Mouse (Mus musculus): ENCODE data around the gene Tmem161a. TPM values are rescaled to one million over a fixed set of nuclear protein-coding genes. Genes with fewer than 3 reads are reported as not detected.

The Tmem161a gene
- total RNA-seq (2015; ENCODE audit: low replicate concordance) (4.0 and 8.1 TPM in 2 replicates), total RNA-seq (2017; ENCODE audit: low replicate concordance) (4.5 and 4.9 TPM in 2 replicates)

DNA sequence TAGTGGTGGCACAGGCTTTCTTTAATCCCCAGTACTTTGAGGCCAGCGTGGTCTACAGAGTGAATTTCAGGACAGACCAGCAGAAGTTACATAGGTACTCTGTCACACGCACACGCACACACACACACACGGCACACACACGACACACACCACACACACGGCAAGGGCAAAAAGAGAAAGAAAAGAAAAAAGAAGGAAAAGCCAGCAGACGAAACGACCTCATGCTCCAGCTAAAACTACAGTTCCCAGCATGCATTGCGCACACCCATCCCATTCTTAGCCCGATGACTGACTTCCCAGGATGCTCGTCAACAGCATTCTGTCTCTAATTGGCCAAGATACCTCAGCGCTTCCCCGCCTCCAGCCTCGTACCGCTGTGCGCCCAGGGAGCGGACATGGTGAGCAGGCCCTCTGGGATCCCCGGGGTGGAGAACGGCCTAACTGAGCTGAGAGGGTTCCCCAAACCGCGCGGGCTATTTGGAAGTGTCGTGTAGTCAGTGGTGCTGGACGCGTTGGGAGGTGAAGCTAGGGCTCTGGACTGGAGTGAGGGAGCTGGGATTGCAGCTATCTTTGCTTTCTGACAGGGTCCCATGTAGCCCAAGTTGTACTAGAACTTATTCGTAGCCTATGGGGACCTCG lies at the start of gene Tmem161a:
TSS of gene Tmem161a (plus strand) at position 314 of the 639 bp plus-strand sequence.
- peak; percentile 97 for ATAC-seq (replicated peaks; ENCODE audit: low FRiP score, poor library complexity, severe bottlenecking)

DNA sequence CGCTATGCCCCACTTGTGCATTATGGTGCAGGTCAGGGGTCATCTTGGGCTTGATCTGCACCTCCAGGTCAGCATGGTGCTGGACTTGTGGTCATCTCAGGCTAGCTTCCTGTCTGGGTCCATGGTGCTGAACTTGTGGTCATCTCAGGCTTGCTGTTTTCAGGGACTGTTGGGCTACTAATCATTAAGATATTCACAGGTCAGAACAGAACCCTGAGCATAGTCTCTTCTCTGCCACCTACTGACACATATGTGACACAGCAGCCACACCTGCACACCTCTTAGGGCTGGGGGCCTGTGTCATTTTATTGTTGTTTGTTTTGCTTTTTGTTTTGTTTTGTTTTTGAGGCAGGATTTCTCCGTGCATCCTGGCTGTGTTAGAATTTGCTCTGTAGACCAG lies 49.3 kb upstream of the Tmem161a start:
- 0 out of 2 replicates have a peak, but pooled peaks have one; percentile 40 for ATAC-seq (replicated peaks; ENCODE audit: low FRiP score, poor library complexity, severe bottlenecking)

DNA sequence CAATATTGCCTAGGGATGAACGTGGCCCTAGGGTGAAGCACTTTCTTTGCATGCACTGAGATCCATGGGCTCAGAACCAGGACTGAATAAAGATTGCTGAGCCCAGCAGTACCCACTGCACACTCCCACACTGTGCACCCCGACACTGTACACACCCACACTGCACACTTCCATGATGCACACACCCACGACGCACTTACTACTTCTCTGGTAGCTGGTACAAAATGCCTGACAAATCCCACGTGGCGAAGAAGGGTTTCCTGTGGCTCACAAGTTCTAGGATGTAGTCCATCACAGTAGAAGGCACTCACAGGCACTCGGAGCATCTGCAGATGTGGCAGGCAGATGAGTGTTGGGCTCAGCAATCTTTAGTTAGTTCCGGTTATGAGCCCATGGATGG lies 47.2 kb upstream of the Tmem161a start:
- ATAC-seq (replicated peaks; ENCODE audit: low FRiP score, poor library complexity, severe bottlenecking): no peak

DNA sequence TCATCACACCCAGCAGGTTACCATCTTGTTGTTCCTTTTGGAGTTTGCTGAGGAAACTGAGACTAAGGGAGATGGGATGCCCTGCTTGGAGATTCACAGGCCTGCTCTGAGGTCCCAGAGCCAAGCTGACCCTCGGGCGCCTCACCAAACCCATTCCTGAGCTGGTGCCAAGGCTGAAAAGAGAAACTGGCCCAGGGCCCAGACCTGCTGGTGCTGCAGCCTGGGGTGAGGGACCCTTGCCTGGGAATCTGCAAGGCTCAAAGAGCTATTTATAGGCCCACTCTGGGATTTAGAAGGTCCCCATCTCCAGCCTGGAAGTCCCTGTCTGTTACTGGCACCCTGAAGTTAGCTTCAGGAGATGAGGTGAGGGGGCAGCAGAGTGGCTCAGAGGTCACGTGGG lies 43.7 kb upstream of the Tmem161a start:
- ATAC-seq (replicated peaks; ENCODE audit: low FRiP score, poor library complexity, severe bottlenecking): no peak

DNA sequence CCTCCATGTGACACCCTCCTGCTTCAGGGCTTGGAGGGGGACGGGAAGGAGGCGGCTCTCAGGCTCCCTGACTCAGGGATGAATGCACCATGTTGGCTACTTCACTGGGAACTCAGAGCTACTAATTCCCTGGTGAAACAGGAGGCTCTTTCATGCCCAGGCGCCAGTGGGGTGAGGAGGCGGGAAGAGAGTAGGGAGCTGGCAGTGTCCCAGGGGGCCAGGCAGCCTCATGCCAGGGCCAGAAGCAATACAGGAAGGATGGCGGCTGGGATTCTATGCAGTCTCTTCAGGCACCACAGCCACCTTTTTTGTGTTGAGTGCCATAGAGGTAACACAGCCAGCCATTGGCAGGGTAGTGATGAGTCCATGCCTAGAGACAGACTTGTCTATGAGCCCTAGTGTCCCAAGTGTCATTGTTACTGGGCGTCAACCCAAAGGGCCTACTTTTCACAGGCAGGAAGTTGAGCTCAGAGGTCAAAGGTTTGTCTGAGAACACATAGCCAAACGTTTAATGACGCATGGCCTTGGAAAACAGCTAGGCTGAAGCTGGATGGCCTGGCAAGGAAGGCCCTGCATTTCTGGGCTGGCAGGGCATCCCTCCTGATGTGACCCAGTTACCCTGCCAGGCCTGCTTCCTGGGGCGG lies 42.7 kb upstream of the Tmem161a start:
- ATAC-seq (replicated peaks; ENCODE audit: low FRiP score, poor library complexity, severe bottlenecking): no peak

DNA sequence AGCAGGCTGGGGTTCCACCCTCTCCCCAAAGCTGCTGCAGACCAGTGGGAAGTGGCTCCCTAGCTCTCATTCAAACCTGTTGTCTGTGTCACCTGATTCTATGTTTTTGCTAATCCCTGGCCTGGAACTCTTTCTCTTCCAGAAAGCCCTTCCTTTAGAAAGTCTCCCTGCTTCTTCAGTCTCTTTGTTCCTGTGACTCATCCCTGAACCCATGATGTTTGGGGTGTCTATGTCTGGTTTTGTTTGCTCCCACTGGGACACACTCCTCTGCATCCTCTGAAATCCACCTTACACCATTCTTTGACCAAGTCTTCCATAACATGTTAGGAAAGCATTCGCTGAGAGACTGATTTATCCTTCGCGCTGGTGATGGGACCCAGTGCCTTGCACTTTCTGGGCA lies 42.1 kb upstream of the Tmem161a start:
- ATAC-seq (replicated peaks; ENCODE audit: low FRiP score, poor library complexity, severe bottlenecking): no peak

DNA sequence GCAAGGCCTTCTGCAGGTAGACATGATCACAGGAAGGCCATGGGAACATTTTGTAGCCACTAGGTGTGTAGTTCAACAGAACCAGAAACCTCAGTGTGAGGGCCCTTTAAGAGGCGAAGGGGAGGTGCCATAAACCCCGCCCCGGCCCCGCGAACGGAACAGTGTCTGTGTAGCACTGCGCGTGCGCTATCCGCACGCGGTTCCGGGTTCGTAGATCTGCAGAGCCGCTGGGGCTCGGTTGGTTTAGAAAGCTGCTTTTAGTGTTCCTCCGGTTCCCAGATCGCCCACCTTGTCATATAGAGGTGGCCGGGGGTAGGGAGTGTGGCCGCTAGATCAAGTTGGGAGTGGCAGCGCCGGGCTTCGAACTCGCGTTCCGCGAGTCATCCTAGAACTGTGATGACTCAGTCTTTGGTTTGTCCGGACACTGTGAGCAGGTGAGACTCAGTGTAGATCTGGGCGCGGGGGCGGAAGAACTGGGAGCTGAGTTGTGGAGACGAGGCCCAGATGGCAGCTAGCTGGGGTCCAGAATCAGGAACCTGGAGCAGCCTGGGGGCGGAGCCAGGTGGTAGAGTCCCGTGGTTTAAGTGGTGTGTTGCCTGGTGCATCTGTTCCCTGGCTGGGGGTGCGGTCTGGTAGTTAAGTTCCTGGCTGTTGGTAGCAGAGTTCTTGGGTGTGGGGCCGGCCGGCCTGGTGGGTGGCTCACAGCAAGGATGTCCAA lies 40.8 kb upstream of the Tmem161a start, which contains the start of gene Nr2c2ap:
TSS of gene Nr2c2ap (plus strand) at position 168 of the 718 bp plus-strand sequence.
- ATAC-seq (replicated peaks; ENCODE audit: low FRiP score, poor library complexity, severe bottlenecking): peak; percentile 85

DNA sequence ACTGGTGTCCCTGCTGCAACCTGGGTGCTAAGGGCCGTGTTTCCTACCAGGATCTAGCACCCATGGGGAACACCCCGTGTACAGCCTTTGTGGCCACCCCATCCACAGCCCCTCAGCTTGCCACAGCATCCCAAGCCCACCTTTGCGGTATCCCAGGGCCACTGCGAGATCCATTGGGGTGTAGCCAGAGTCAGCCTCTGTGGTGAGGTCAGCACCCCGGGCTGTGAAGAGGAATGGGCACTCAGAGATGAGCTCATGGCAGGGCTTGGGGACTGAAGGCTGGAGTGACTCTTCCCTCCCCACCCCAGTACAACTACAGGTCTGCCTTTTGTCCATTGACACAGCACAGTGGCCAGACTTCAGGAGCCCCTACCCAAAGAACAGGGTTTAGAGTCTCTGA lies 38.1 kb upstream of the Tmem161a start:
- no peak for ATAC-seq (replicated peaks; ENCODE audit: low FRiP score, poor library complexity, severe bottlenecking)

DNA sequence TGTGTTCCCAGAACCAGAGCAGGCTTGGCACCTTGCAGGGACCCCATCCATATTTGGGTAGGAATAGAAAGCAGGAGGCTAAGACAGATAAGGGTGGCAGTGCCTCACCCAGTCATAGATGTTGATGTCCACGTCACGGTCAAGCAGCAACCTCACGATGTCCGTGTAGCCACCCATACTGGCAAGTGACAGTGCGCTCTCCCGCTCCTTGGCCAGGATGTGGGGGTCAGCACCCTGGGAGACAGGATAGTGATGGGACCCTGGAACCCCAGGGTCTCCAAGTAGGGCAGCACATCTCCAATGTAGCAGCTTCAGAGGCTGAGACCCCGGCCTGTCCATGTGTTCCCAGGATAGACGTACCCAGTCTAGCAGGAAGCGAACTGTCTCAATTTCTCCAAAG lies 37.2 kb upstream of the Tmem161a start:
- no peak for ATAC-seq (replicated peaks; ENCODE audit: low FRiP score, poor library complexity, severe bottlenecking)

DNA sequence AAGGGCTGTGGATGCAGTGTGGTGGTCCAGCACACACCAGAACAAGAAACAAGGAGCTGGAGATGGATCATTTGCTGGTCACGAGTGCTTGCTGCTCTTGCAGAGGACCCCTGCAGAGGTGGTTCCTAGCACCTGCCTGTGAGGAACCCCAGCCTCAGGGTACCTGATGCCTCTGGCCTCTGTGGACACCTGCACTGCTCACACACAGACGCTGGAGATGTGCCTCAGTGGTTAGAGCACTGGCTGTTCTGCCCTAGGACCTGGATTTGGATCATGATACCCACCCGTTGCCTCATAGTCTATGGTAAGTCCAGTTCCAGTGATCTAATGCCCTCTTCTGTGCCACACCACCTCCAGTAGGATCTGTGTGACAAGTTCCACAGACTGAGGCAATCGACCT lies 35.6 kb upstream of the Tmem161a start:
- no peak for ATAC-seq (replicated peaks; ENCODE audit: low FRiP score, poor library complexity, severe bottlenecking)

DNA sequence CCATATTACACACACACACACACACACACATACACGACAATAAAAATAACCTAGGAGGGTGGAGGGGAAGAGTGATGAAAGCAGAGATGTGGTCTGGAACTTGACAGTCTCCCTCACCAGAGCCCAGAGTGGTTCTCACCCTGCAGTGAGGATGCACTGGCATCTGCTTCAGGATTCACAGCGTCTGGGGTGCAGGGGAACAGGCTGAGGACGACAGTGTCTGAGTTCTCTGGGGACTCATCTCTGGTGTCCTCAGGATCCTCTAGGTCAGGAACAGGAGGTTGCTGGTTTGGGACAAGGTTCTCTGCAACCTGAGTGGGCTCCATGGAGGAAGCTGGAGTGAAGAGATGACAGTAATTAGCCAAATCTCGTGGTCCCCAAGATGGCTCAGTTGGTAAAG lies 34.3 kb upstream of the Tmem161a start:
- ATAC-seq (replicated peaks; ENCODE audit: low FRiP score, poor library complexity, severe bottlenecking): no peak

DNA sequence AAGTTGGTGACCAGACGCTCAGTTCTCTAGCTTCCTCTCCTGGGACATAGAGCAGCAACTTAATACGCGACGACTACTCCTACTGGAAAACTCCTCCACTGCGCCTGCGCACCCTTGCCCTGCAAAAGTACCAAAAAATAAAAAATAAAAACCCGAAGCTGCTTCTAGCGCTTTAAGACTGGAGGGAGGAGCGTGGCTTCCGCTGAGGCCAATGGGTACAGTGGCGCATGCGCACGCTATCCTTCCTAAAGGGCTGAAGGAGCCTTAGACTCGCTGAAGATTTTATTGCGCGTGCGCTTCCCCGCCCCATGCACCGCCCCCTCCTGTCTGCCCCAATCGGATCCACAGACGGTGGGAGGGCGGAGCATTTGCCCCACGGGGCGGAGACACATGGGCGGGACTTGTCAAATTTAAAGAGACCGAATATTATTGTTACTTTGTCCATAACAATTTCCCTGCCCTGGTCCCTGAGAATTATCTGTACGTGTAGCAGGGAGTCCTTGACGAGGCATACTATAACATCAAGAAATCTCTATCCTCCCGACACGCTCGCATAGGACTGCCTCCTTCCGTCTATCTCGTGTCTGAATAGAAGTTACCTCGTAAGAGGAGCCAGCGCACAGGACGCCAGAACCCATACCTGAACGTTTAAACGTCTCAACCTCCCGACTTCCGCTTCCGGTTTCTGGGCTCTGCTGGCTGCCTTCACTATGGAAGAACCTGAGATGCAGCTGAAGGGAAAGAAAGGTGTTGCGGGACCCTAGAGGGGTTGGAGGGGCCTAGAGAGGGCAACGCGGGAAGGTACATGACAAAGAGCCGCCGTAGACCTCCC lies 32.9 kb upstream of the Tmem161a start, which contains the start of the genes Rfxank, Borcs8 and Mef2b:
TSS of gene Rfxank (minus strand) at position 129 of the 832 bp plus-strand sequence.
TSS of gene Borcs8 (plus strand) at position 474 of the 832 bp plus-strand sequence.
TSS of gene Mef2b (plus strand) at position 686 of the 832 bp plus-strand sequence.
- ATAC-seq (replicated peaks; ENCODE audit: low FRiP score, poor library complexity, severe bottlenecking): peak; percentile 91

DNA sequence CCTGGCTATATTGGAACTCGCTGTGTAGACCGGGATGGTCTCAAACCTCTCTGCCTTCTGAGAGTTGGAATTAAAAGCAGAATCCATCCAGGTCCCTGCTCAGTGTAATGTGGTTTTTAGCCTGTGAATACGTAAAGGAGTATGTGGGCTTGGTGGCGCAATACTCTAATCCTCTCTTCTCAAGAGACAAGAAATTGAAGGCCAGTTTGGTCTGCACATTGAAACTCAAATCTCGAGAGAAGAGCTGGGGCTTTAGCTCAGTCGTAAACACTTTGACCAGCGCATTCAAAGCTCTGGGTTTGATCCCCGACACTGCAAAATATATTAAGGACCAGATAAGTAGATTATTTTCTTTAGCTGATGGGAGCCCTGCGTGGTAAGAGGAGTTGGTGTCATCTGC lies 32.2 kb upstream of the Tmem161a start:
- ATAC-seq (replicated peaks; ENCODE audit: low FRiP score, poor library complexity, severe bottlenecking): no peak

DNA sequence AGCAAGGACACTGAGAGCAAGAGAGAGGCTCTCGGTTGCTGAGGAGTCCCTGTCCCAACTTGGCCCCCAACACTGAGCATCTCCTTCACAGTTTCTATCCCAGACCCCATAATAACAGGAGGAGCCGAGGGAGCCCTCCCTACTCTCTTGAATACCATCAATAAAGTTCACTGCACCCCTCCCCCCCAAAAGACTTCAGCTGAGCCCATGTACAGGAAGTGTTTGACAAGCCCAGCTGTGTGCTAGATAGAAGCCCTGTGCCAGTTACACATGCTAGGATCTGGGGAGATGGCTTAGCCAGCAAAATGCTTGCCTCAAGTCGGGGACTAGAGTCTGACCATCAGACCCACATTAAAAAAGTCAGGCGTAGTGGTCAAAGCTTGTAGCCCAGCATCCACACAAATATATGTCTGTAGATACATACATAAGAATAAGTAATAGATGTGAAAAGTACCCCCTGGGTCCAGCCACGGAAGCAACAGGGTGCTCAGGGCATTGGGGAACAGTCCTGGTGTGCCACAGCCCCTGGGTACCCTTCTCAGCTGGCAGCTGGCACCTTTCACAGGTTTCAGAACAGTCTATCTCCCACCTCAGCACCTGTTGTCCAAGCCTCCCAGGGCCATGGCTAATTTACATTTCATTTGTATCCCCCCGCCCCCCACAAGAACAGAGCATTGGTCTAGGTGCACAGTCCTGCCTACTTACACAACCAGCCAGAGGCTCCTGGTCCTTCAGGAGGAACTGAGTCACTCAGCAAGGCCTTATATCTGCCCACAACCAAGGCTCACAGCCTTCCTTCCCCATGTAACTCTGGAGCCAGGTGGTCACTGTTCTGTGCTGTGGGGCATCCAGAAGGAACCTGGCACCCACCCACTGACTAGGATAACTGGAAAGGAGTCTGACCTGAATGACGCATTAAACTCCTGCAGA lies 24.2 kb upstream of the Tmem161a start:
- no peak for ATAC-seq (replicated peaks; ENCODE audit: low FRiP score, poor library complexity, severe bottlenecking)

DNA sequence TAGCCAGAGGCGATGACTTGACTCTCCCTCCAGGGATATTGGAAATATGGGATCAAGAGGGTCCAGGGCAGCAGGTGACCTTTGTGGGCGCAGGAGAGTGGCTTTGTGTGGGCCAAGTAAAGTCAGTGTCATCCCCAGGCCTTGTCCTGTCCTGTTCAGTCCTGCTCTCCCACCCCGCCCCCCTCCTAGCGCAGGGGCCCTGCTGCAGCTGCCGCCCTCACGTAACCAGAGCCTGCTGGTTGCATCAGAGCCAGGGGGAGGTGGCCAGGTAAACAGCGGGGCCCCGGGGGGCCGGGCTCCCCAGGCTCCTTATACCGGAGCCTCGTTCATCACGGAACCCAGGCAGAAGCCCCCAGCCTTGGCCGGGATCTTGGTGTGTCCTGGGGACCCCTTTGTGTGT lies 22.0 kb upstream of the Tmem161a start:
- ATAC-seq (replicated peaks; ENCODE audit: low FRiP score, poor library complexity, severe bottlenecking): no peak

DNA sequence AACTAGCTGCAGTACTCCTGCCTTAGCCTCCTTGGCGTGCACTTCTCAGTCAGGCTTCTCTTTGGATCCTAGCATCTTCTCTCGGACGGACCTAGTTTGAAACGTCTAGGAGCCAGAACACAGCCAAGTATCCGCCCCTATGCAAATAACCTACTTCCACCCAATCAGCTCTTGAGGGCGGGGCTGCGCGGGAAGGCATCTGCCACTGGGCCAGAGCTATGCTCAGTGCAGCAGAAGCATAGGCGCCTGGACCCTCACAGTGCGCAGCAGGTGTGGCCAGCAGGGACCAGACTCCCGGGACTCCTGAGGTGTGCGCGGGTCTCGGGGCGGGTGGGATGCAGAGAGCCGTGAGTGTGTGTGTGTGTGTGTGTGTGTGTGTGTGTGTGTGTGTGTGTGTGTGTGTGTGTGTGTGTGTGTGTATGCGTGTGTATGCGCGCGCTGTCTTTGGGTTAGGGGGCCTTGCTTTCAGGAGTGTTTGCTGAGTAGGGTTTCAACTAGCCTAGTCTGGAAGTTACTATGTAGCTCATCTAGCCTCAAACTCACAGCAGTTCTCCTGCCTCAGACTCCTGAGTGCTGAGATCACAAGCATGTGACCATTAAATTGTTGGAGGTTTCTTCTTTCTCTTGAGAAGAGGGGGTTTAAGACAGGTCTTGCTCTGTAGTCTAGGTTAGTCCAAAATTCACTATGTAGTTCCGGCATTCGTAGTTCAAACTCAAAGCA lies 19.5 kb upstream of the Tmem161a start:
- ATAC-seq (replicated peaks; ENCODE audit: low FRiP score, poor library complexity, severe bottlenecking): peak; percentile 89

DNA sequence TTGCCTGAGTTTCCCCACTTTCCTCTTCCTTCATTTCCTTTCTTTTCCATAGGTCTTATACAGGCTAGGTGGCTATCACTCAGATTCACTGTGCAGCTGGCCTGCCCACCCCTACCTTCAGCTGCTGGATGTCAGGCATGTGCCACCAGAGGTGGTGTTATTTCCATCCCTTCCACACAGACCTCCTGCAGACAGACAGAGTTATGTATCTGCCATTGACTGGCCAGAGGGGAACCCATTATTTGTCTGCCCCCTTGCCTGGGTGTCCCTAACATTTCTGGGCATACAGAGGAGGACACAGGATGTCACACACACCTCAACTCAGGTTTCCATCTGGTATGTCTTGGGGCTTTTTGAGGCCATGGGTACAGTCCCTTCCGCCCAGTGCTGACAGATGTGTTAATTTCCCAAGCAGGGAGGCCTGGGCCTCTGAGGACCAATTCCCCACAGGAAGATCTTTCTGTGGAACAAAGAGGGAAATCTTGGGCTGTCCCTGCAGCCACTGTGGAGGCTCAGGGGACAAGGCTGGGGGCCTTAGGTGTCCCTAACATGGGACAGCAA lies 14.8 kb upstream of the Tmem161a start:
- no peak for ATAC-seq (replicated peaks; ENCODE audit: low FRiP score, poor library complexity, severe bottlenecking)

Data from erythroblast, adult 5-6 weeks (primary cell).